Mouse (Mus musculus) heart, embryonic 13.5 days (tissue): ENCODE data around the gene Mapk8ip1. TPM values are rescaled to one million over a fixed set of nuclear protein-coding genes. Genes with fewer than 3 reads are reported as not detected.

Experiments
- ATAC-seq: fragments of 200-750 bp; cut with Nextera tagmentation; 2 replicates; pipeline ENCODE4 v1.8.0; 2017; ENCODE audit warnings: moderate TSS enrichment; ENCODE audit not compliant: insufficient number of reproducible peaks, low FRiP score, low TSS enrichment; ENCODE audit errors: extremely low read depth
- H3K27ac ChIP-seq: fragments of 300-500 bp; sonication (generic); replicated peaks from 2 replicates; pipeline ENCODE4 v1.5.1; 2015; ENCODE audit warnings: moderate library complexity, mild to moderate bottlenecking, inconsistent platforms
- H3K27me3 ChIP-seq: fragments of 300-500 bp; sonication (generic); replicated peaks from 2 replicates; pipeline ENCODE4 v1.6.1; 2015; ENCODE audit warnings: mild to moderate bottlenecking, inconsistent platforms
- H3K36me3 ChIP-seq: fragments of 300-500 bp; sonication (generic); 2 replicates; pipeline ENCODE4 v1.6.1; 2015; ENCODE audit warnings: mild to moderate bottlenecking, inconsistent platforms
- H3K4me1 ChIP-seq: fragments of 300-500 bp; sonication (generic); 2 replicates; pipeline ENCODE4 v1.6.1; 2015; ENCODE audit warnings: inconsistent platforms
- H3K4me2 ChIP-seq: fragments of 300-500 bp; sonication (generic); 2 replicates; pipeline ENCODE4 v1.6.1; 2015; ENCODE audit warnings: inconsistent platforms, mild to moderate bottlenecking, moderate library complexity
- H3K4me3 ChIP-seq: fragments of 300-500 bp; sonication (generic); 2 replicates; pipeline ENCODE4 v1.5.1; 2015; ENCODE audit warnings: moderate library complexity, mild to moderate bottlenecking, inconsistent platforms
- H3K9ac ChIP-seq: fragments of 300-500 bp; sonication (generic); 2 replicates; pipeline ENCODE4 v1.6.1; 2015; ENCODE audit warnings: inconsistent platforms, mild to moderate bottlenecking, moderate library complexity
- H3K9me3 ChIP-seq: fragments of 300-500 bp; sonication (generic); 2 replicates; pipeline ENCODE4 v1.6.1; 2016; ENCODE audit warnings: inconsistent platforms
- WGBS: fragments of 180-500 bp; shearing (Covaris S2); methylation state at CpG from one replicate; pipeline ENCODE4 v1.1.7; 2015; ENCODE audit warnings: mixed read lengths; 5-methylcytosine and 5-hydroxymethylcytosine counted together
- microRNA-seq: library from miRNA; unstranded; fragments of <30 nt; microRNA quantifications from one replicate; pipeline ENCODE4, GENCODE M21; 2016
- polyA plus RNA-seq: library from polyadenylated mRNA; unstranded; fragments of >200 nt; fragmentation: Nextera tagmentation; extraction: Ambion mirVana; gene quantifications from 2 replicates; pipeline ENCODE4 v1.2.1, GENCODE M21; 2015

Gene Mapk8ip1
- polyA plus RNA-seq, 1 experiment from 2014 or later = 7.5 TPM

- Histone ChIP-seq H3K4me1 (peaks cover 15% of the 10 kb centered on the region), H3K4me3 (no peak overlapping the region), H3K27me3 (no peaks in the 10 kb centered on the region), H3K9me3 (no peaks in the 10 kb centered on the region), H3K27ac (no peak overlapping the region), H3K4me2 (no peak overlapping the region), H3K9ac (no peak overlapping the region), H3K36me3 (peaks cover 81% of the 10 kb centered on the region)
- 65% methylated on average over 5 of the region's 5 CpGs for WGBS
- ATAC-seq = no peak
Measured at GRCm38 (mm10) chr2:92350686-92351085, 50.4 kb downstream of the Mapk8ip1 start.

GRCm38 (mm10) chr2:92349589-92350425, 51.3 kb downstream of the Mapk8ip1 start:
- Histone ChIP-seq H3K4me1 (peaks cover 15% of the 10 kb centered on the region), H3K9me3 (no peaks in the 10 kb centered on the region), H3K9ac (no peak overlapping the region), H3K36me3 (peaks cover 86% of the 10 kb centered on the region), H3K4me3 (no peak overlapping the region), H3K27me3 (no peaks in the 10 kb centered on the region), H3K4me2 (no peak overlapping the region), H3K27ac (0 out of 2 replicates have a peak overlapping the region, but pooled peaks have one; percentile 59)
- WGBS = 62% methylated on average over 6 of the region's 6 CpGs
- no peak for ATAC-seq

DNA sequence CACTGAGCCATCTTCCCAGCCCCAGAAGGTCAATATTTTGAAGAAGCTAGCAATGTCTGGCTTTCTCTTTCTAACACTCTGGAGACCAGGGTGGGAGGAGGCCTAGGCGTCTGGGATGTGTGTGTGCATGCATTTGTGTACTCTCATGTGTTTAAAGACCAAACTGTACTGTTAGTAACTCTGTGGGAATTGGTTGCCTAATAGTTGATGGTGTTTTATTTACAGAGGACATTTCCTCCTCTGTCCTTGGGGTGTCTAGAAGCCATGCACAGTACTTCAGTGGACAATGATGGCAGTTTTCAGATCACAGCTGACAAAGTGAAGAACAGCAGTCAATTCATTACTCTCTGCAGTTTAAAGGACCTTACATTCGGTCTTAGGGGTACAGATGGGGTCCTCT, 53.9 kb downstream of the Mapk8ip1 start:
- ATAC-seq = no peak
- Histone ChIP-seq H3K4me3 (no peak overlapping the region), H3K4me2 (no peak overlapping the region), H3K27me3 (no peaks in the 10 kb centered on the region), H3K4me1 (peaks cover 15% of the 10 kb centered on the region), H3K9ac (no peak overlapping the region), H3K9me3 (no peaks in the 10 kb centered on the region), H3K27ac (no peak overlapping the region), H3K36me3 (peaks cover 79% of the 10 kb centered on the region)
- 75% methylated on average over 2 of the region's 2 CpGs for WGBS

GRCm38 (mm10) chr2:92342418-92342817, 58.6 kb downstream of the Mapk8ip1 start:
- no peak for ATAC-seq
- Histone ChIP-seq H3K27me3 (no peaks in the 10 kb centered on the region), H3K27ac (no peak overlapping the region), H3K4me1 (no peaks in the 10 kb centered on the region), H3K4me2 (no peak overlapping the region), H3K4me3 (no peak overlapping the region), H3K36me3 (peaks cover 67% of the 10 kb centered on the region), H3K9ac (no peak overlapping the region), H3K9me3 (no peaks in the 10 kb centered on the region)

Small RNAs within 50 kb of the gene (microRNA-seq; reads per million reads assigned to microRNA genes)
- not detected for gene Mir7000

Other genes starting within 250 kb of the Mapk8ip1 start
- gene Pex16, start 26.6 kb downstream of the Mapk8ip1 start, polyA plus RNA-seq = 15.8 and 17.3 TPM in 2 replicates
- gene Large2, start 26.4 kb downstream of the Mapk8ip1 start, polyA plus RNA-seq = 1.8 and 2.3 TPM in 2 replicates
- 0.62 and 1.2 TPM in 2 replicates for gene 1700029I15Rik, start 18.7 kb downstream of the Mapk8ip1 start, polyA plus RNA-seq
- 18.6 and 19.0 TPM in 2 replicates for gene Cry2, start 32.8 kb upstream of the Mapk8ip1 start, polyA plus RNA-seq
- 7.7 and 8.9 TPM in 2 replicates for gene Slc35c1, start 59.3 kb upstream of the Mapk8ip1 start, polyA plus RNA-seq
- 2.0 and 2.1 TPM in 2 replicates for gene Chst1, start 198.4 kb upstream of the Mapk8ip1 start, polyA plus RNA-seq